Mouse (Mus musculus): Measurements from ENCODE around the gene Ptprd.

DNA sequence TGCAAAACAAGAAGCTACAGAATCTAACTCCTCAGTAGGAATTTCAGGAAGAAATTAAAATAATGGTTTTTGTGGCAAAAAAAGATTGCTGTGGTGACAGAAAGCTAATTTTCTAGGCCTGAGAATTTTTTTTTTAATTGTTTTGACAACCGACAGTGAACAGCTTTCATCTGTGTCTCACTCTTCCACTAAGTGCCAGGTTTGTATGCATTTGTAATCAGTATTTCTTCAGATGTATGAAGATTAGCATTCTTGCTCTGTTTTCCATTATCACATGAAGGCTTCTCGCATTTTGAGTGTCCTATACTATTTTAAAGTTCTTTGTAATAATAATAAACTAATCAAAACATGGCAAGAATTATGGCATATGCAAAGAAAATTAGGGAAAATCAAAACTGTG lies 513.5 kb downstream of the Ptprd start:
- TF ChIP-seq CTCF (IDR thresholded peaks at IDR 0.05; ENCODE audit: borderline replicate concordance, extremely low read depth, insufficient read depth, insufficient read length) (no peak), POLR2A (IDR thresholded peaks at IDR 0.05; ENCODE audit: borderline replicate concordance, extremely low read depth, insufficient read depth, insufficient read length, poor library complexity, severe bottlenecking) (no peak)
